Mouse (Mus musculus): ENCODE results near the gene Moap1. TPM values are rescaled to one million over a fixed set of nuclear protein-coding genes. Genes with fewer than 3 reads are reported as not detected.

The Moap1 gene
- total RNA-seq, 2 experiments from 2014 or later = 6.4 to 6.8 TPM

- no peak for DNase-seq
Observed at GRCm38 (mm10) chr12:102705906-102706640, 37.4 kb downstream of the Moap1 start.

GRCm38 (mm10) chr12:102705216-102705871 lies 38.1 kb downstream of the Moap1 start:
- peak; percentile 96 for DNase-seq

- peak; percentile 67 for DNase-seq
Observed at GRCm38 (mm10) chr12:102704457-102705198, 38.8 kb downstream of the Moap1 start, which contains the start of gene Itpk1. TSS of gene Itpk1 (minus strand) at chr12:102704930.

- DNase-seq = no peak
Observed at GRCm38 (mm10) chr12:102703921-102704408, 39.5 kb downstream of the Moap1 start.

- DNase-seq = no peak
Observed at GRCm38 (mm10) chr12:102703441-102703840, 40.0 kb downstream of the Moap1 start.

- DNase-seq = no peak
Observed at GRCm38 (mm10) chr12:102703111-102703412, 40.4 kb downstream of the Moap1 start.

GRCm38 (mm10) chr12:102702356-102703110 lies 40.9 kb downstream of the Moap1 start:
- peak; percentile 90 for DNase-seq

- no peak for DNase-seq
Observed at GRCm38 (mm10) chr12:102701691-102702207, 41.7 kb downstream of the Moap1 start.

- no peak for DNase-seq
Observed at GRCm38 (mm10) chr12:102700453-102700852, 43.0 kb downstream of the Moap1 start.

- no peak for DNase-seq
Observed at GRCm38 (mm10) chr12:102699156-102699555, 44.3 kb downstream of the Moap1 start.

GRCm38 (mm10) chr12:102698089-102698684 lies 45.3 kb downstream of the Moap1 start:
- no peak for DNase-seq

GRCm38 (mm10) chr12:102697381-102697780 lies 46.1 kb downstream of the Moap1 start:
- DNase-seq = no peak

- DNase-seq = no peak
Observed at GRCm38 (mm10) chr12:102696635-102697354, 46.7 kb downstream of the Moap1 start.

GRCm38 (mm10) chr12:102695369-102696239 lies 47.9 kb downstream of the Moap1 start:
- DNase-seq = no peak

Other genes starting within 250 kb of the Moap1 start
- under 1 TPM; 0.21 to 0.36 TPM for gene Chga, start 188.7 kb downstream of the Moap1 start, total RNA-seq (2021)
- gene Itpk1, start 38.7 kb downstream of the Moap1 start, total RNA-seq (2021) = 1 to 10 TPM; 5.6 to 6.0 TPM
- 1 to 10 TPM; 2.3 to 2.7 TPM for gene Tmem251, start 101 bp upstream of the Moap1 start, total RNA-seq (2021)
- not detected for gene Gm28051, start 14.1 kb upstream of the Moap1 start, total RNA-seq (2021)
- gene Gon7, start 14.1 kb upstream of the Moap1 start, total RNA-seq (2021) = 1 to 10 TPM; 6.7 to 7.4 TPM
- 10 to 100 TPM; 15.2 to 17.7 TPM for gene Ubr7, start 14.3 kb upstream of the Moap1 start, total RNA-seq (2021)
- gene Gm20604, start 15.0 kb upstream of the Moap1 start, total RNA-seq (2021) = 1 to 10 TPM; 3.4 to 3.5 TPM
- gene Btbd7, start 134.8 kb upstream of the Moap1 start, total RNA-seq (2021) = 10 to 100 TPM; 18.6 to 25.3 TPM
- gene Cox8c, start 155.7 kb upstream of the Moap1 start, total RNA-seq (2021) = not detected
- under 1 TPM; 0.12 to 0.16 TPM for gene Unc79, start 205.2 kb upstream of the Moap1 start, total RNA-seq (2021)